Mouse (Mus musculus) megakaryocyte, embryonic 14.5 days (primary cell): ENCODE results near the gene Tbl2.

Experiments used
- FLI1 ChIP-seq: IDR thresholded peaks from 2 replicates; pipeline ENCODE4 v1.6.1; 2012; ENCODE audit warnings: low read length, inconsistent platforms, mixed read lengths
- GATA1 ChIP-seq: IDR thresholded peaks from 3 replicates; pipeline ENCODE4 v1.6.1; 2012; ENCODE audit warnings: mixed read lengths, low read length, inconsistent platforms, borderline replicate concordance

- TF ChIP-seq GATA1 (no peak), FLI1 (no peak)
These were observed 53.3 kb downstream of the Tbl2 start for GRCm38 (mm10) chr5:135202763-135203162.
